Mouse (Mus musculus) lung, postnatal 0 days (tissue): ENCODE measurements around the gene Iqgap2.

ENCODE experiments used
- CTCF ChIP-seq: IDR thresholded peaks from 2 replicates; pipeline ENCODE4 v1.5.1; 2016; ENCODE audit warnings: antibody characterized with exemption, mild to moderate bottlenecking
- EP300 ChIP-seq: IDR thresholded peaks from 2 replicates; pipeline ENCODE4 v1.6.1; 2016; ENCODE audit warnings: antibody characterized with exemption, mild to moderate bottlenecking, control low read depth

- TF ChIP-seq CTCF (no peak), EP300 (no peak)
Observed at GRCm38 (mm10) chr13:95902696-95903095, 11.0 kb upstream of the Iqgap2 start.
